Mouse (Mus musculus): ENCODE measurements around the gene Pxdn.

Gene Pxdn

DNA sequence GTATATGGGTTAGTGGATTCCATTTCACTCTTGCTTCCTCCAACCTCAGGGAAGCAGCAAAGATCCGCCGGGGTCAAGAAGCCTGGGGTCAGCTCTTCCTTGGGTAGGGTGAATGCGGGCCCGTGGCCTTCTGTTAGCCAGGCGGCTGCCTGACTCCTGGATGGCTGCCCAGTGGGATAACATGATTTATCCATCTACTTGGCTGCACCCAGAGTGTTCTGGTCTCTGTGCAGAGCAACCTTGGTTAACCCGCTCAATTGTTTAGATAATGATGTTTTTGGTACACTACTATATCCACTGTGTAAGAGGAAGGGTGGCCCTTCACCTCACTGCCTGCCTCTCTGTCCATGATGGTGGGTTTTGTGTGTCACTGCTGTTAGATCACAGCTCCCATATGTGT, 14.7 kb downstream of the Pxdn start:
- no peak for DNase-seq (ENCODE audit: low read depth, low spot score)

GRCm38 (mm10) chr12:29953999-29954398, 16.6 kb downstream of the Pxdn start:
- no peak for DNase-seq (ENCODE audit: low read depth, low spot score)

GRCm38 (mm10) chr12:29954464-29954863, 17.1 kb downstream of the Pxdn start:
- no peak for DNase-seq (ENCODE audit: low read depth, low spot score)

GRCm38 (mm10) chr12:29956969-29957368, 19.6 kb downstream of the Pxdn start:
- DNase-seq (ENCODE audit: low read depth, low spot score), result no peak

- DNase-seq (ENCODE audit: low read depth, low spot score), result no peak
Observed at GRCm38 (mm10) chr12:29958637-29959036, 21.2 kb downstream of the Pxdn start.

DNA sequence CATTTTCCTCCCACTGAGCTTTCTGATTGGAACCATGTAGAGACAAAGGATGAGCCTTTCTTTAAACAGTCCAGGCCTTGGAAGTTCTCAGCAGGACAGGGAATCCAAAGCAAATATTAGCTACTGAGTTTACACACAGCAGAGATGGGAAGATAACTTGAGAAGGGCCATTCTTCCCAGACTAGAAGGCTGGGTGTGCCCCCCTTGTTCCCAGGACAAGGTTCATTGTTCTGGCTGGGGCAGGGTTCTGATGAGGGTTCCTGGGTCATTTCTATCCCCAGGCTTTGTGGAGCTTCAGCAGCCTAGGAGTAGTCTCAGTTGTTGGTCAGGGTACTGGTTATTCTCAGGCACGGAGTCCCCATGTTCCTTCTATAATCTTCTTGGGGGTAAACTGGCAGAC, 23.6 kb downstream of the Pxdn start:
- DNase-seq (ENCODE audit: low read depth, low spot score), result no peak

- no peak for DNase-seq (ENCODE audit: low read depth, low spot score)
Observed at GRCm38 (mm10) chr12:29965016-29965415, 27.6 kb downstream of the Pxdn start.

GRCm38 (mm10) chr12:29971795-29972464, 34.5 kb downstream of the Pxdn start:
- DNase-seq (ENCODE audit: low read depth, low spot score), result no peak

DNA sequence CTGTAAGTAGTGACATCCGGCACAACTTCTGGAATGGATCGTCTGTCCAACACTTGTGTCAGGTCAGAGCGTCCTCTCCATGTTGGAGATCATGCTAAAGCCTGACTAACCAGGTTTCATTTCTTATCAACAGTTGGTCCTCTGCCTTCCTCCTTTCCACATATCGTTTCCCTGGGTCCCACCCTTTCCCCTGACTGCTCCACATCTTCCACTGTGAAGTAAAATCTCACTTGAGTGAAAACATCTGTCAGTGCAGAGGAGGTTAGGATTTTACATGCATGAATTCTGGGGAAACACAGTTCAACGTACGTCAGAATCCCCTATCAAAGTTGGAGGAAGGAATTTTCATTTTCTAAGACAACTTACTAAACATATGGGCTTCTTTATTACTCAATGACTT, 35.1 kb downstream of the Pxdn start:
- DNase-seq (ENCODE audit: low read depth, low spot score), result no peak

- no peak for DNase-seq (ENCODE audit: low read depth, low spot score)
Observed at GRCm38 (mm10) chr12:29980076-29980475, 42.7 kb downstream of the Pxdn start.

DNA sequence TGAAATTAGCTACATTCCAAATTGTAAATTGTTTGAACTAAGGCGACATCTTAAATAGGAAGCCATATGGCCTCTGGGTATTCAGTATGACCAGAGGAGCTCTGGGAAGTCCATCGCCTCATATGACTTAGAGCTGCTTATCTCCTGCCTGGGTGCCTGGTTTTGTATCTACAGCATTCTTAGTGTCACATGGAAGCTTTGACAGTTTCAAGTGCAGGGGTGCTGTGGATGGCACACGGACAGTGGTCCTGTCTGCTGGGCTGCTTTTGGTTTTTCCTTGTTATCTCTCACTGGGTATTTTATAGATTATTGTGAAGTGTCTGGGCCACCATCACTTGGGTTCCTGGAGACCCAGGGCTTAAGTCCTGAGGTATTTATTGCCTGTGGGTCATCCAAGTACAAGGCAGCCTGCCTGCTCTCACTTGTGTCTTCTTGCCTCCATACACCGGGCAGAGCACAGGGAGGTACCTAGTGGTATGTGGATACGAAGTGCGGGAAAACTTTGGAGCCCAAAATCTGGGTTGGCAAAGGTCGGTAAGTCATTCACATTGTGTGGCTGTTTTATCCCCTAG, 44.4 kb downstream of the Pxdn start:
- DNase-seq (ENCODE audit: low read depth, low spot score), result no peak

DNA sequence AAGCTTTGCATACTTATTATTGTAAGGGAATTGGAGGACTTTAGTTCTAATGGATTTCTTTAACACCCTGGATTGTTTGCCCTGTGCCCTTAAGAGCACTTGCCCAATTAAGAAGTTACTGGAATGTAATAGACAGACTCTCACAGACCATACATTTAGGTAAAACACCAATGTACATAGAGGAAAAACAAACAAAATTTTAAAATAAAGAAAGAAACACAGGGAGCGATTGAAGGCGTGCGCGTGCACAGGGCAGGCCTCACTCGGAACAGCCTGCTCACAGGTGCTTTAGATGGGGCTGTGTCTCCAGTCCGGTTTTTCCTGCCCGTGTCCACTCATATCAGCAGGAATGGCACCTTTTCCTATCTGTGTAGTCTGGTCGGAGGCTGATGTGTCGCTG, 45.8 kb downstream of the Pxdn start:
- DNase-seq (ENCODE audit: low read depth, low spot score), result no peak

DNA sequence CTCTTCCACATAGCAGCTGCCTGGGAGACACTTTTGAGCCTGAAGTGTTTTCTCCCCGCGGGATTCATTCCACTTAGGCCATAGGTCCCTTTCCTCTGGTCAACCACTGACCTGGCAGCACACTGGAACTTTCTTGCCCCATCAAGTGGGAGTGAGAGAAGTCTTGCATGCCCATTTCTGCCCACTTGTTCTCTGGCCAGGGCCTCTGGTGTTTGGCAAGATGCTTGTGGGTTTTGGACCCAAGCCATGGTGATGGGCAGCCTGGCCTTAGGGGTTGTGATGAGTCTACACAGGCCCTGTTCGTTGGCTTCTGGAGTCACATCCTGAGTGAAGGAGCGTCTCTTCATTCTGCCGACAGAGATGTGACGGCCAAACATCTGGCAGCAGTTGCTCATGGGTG, 47.7 kb downstream of the Pxdn start:
- DNase-seq (ENCODE audit: low read depth, low spot score), result no peak

DNA sequence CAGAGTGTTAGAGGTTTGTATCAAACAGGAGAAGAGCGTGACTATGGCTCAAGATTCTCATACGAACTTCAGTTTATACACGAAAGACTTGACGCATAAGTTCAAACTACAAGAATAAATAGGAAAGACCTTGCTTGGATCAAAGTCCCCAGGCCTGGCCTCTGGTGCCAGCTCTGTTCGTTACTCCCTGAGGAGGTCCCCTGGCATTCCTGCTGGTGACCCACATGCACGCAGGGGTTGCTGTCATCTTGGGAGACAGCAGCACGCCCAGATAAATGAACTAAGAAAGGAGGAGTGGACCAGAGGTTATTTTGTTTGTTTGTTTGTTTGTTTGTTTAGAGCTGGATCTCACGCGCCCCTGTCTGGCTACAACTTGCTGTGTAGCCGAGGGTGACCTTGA, 48.8 kb downstream of the Pxdn start:
- DNase-seq (ENCODE audit: low read depth, low spot score), result no peak

GRCm38 (mm10) chr12:29998895-29999294, 61.5 kb downstream of the Pxdn start:
- no peak for DNase-seq (ENCODE audit: low read depth, low spot score)

- no peak for DNase-seq (ENCODE audit: low read depth, low spot score)
Observed at GRCm38 (mm10) chr12:30001951-30002350, 64.5 kb downstream of the Pxdn start.

DNA sequence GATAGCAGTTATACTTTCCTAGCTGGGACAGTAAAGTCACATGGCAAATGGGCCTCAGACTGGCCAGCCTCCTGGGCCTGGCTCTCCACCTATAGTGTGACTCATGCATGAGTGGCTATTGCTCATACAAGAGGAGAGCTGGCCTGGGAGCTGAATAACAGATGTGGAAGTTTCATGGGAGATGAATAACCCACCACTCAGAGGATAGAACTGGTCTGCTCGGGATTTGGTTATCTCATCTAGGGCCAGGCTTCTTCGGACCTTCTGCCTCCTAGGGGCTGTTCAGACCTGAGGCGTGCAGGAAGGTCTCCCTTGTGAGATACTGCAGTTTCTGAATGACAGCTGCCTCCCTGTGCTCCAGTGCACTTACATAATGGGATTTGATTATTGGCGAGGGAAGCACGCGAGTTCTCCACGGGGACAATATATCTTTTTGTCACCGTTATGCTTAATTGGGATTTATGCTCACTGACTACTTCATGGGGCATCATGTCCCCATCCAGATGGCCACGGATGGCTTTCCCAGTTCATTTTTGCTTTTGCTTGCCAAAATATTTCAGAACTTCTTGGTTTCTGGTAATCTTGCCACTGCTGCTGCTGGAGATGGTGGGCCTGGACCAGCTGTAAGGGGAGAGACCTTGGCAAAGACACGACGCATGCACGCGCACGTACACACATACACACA, 66.4 kb downstream of the Pxdn start:
- DNase-seq (ENCODE audit: low read depth, low spot score), result no peak

- no peak for DNase-seq (ENCODE audit: low read depth, low spot score)
Observed at GRCm38 (mm10) chr12:30004365-30004723, 66.9 kb downstream of the Pxdn start.

GRCm38 (mm10) chr12:30006586-30006985, 69.2 kb downstream of the Pxdn start:
- no peak for DNase-seq (ENCODE audit: low read depth, low spot score)

DNA sequence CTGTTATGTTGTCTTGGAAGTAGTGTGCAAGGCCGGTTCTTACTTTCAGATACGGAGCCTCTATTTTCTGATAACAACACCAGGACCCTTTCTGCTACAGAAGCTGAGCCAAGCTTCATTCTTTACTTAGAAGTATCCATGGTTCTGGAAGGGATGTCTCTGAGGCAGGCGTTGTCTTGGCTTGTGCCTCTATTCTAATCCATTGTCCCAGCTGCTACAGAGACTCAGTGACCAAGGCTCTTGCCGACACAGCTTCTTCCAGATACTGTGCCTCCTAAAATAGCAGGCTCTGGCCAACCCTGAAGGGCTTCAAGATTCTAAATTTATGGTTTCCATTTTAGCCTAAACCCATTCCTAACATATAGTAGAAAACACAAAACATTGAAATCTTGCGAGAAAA, 71.3 kb downstream of the Pxdn start:
- DNase-seq (ENCODE audit: low read depth, low spot score), result no peak

GRCm38 (mm10) chr12:30015501-30015900, 78.1 kb downstream of the Pxdn start:
- DNase-seq (ENCODE audit: low read depth, low spot score), result no peak

DNA sequence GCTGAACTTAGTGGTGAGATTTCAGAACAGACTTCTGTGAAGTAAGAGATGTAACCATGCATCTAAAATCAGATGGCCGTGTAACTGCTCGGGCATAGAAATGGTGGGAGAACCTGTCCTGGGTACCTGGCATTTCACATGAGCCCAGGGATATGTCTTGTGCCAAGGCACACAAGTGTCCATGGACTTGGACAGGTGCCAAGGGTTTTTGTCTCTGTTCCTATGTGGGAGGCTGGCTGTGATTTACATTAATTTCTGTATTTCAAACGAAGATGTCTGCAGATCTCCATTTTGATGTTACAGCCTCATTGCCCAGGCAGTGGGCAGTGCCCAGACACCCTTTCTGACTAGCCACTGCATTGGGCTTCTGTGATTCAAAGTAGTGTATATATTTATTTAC, 79.7 kb downstream of the Pxdn start:
- DNase-seq (ENCODE audit: low read depth, low spot score), result no peak

- DNase-seq (ENCODE audit: low read depth, low spot score), result no peak
Observed at GRCm38 (mm10) chr12:30020447-30020846, 83.0 kb downstream of the Pxdn start.
